Mouse (Mus musculus): Measurements from ENCODE around the gene Oxt.

DNA sequence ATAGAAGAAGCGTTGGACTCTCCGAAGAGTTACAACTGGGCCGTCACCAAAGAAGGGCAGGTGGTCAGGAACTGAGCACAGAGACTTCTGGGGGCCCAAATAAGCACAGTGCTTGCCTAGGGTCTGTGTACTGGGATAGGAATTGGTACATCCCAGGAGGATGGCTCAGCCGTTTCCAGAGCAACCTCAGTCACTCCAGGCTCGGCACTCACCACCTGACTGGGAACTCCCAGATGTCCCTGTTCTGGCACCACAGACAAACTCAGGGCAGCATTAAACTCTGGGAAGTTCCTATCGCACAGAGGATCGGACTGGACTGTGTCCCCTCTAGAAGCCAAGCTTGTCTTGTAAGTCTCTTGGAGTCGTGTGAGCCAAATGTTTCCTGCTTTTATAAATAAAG is 11.0 kb upstream of the Oxt start:
- TF ChIP-seq CTCF (IDR thresholded peaks at IDR 0.05; ENCODE audit: low read depth, low read length) (no peak), POLR2A (IDR thresholded peaks at IDR 0.05; ENCODE audit: extremely low read depth, insufficient read depth, low read length) (no peak)
